Mouse (Mus musculus) testis, adult 2 months (tissue): ENCODE measurements at regions not wholly inside any gene's neighbourhood (a gene's known extent, or its start where the extent isn't known, plus 50 kb on each side); places are given as distances from the start of the nearest gene placed in this dataset.

ENCODE experiments used
- H3K27ac ChIP-seq: fragments of 200-500 bp; 2 replicates; pipeline ENCODE4 v1.5.1; 2012; ENCODE audit warnings: low read depth, low read length; ENCODE audit not compliant: control insufficient read depth, insufficient read depth
- H3K27me3 ChIP-seq: fragments of 200-500 bp; 2 replicates; pipeline ENCODE4 v1.6.1; 2012; ENCODE audit warnings: mild to moderate bottlenecking, low read length, moderate library complexity; ENCODE audit not compliant: control insufficient read depth, insufficient read depth
- H3K36me3 ChIP-seq: fragments of 200-500 bp; 2 replicates; pipeline ENCODE4 v1.6.1; 2012; ENCODE audit warnings: mild to moderate bottlenecking, low read length; ENCODE audit not compliant: control insufficient read depth, insufficient read depth
- H3K4me1 ChIP-seq: fragments of 200-500 bp; 2 replicates; pipeline ENCODE4 v1.6.1; 2012; ENCODE audit warnings: low read length; ENCODE audit not compliant: control insufficient read depth, insufficient read depth
- H3K4me3 ChIP-seq: fragments of 200-500 bp; 2 replicates; pipeline ENCODE4 v1.5.1; 2012; ENCODE audit warnings: low read depth, mild to moderate bottlenecking, low read length, moderate library complexity, mixed read lengths; ENCODE audit not compliant: control insufficient read depth
- CTCF ChIP-seq: fragments of 200-500 bp; IDR thresholded peaks from 2 replicates; pipeline ENCODE4 v1.5.1; 2012; ENCODE audit warnings: low read depth, mild to moderate bottlenecking, inconsistent platforms, low read length, moderate library complexity; ENCODE audit not compliant: control insufficient read depth, insufficient read depth, insufficient replicate concordance
- POLR2A ChIP-seq: fragments of 200-500 bp; IDR thresholded peaks from 2 replicates; pipeline ENCODE4 v1.6.1; 2012; ENCODE audit warnings: low read depth, mild to moderate bottlenecking, inconsistent platforms, low read length, moderate library complexity; ENCODE audit not compliant: control insufficient read depth

- H3K27me3 ChIP-seq = no peaks in the 10 kb centered on the region
- TF ChIP-seq CTCF (no peak), POLR2A (no peak)
- no peak overlapping the region for H3K27ac ChIP-seq
These were observed 276.7 kb upstream of the Ndst3 start for GRCm38 (mm10) chr3:123967373-123967772.

DNA sequence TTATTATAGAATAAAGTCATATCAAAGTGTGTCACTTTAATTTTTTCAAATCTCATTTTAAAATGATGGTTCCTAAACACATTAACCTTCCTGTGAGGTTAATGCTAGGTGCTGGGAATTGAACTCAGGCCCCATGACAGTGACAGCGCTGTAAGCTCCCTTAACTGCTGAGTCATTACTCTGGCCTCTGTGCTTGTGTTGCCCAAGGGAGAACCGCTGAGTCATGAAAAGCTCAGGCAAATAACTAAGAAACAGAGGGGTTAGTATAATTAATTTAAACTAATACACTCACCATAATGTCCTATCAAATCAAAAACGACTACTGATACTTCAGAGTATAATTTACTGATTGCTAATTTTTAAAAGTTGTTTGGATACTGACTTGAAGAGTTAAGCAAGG lies 281.7 kb upstream of the Ndst3 start:
- H3K27me3 ChIP-seq = no peaks in the 10 kb centered on the region

More at GRCm38 (mm10) chr3:123967373-123967772, 276.7 kb upstream of the Ndst3 start:
- no peaks in the 10 kb centered on the region for H3K36me3 ChIP-seq
- no peak overlapping the region for H3K4me3 ChIP-seq
- H3K4me1 ChIP-seq = no peaks in the 10 kb centered on the region

GRCm38 (mm10) chr3:123973806-123974576 lies 283.3 kb upstream of the Ndst3 start:
- H3K4me1 ChIP-seq = no peaks in the 10 kb centered on the region
- H3K36me3 ChIP-seq = no peaks in the 10 kb centered on the region
- no peak overlapping the region for H3K27ac ChIP-seq
- no peaks in the 10 kb centered on the region for H3K27me3 ChIP-seq
- TF ChIP-seq CTCF (no peak), POLR2A (no peak)
- H3K4me3 ChIP-seq = no peak overlapping the region

More for the DNA sequence above, 281.7 kb upstream of the Ndst3 start:
- Histone ChIP-seq H3K36me3 (no peaks in the 10 kb centered on the region), H3K4me3 (no peak overlapping the region), H3K4me1 (no peaks in the 10 kb centered on the region), H3K27ac (no peak overlapping the region)
- TF ChIP-seq CTCF (no peak), POLR2A (no peak)

GRCm38 (mm10) chr3:123976475-123976874 lies 285.8 kb upstream of the Ndst3 start:
- Histone ChIP-seq H3K4me1 (no peaks in the 10 kb centered on the region), H3K4me3 (no peak overlapping the region), H3K36me3 (no peaks in the 10 kb centered on the region), H3K27me3 (no peaks in the 10 kb centered on the region), H3K27ac (no peak overlapping the region)
- TF ChIP-seq CTCF (no peak), POLR2A (no peak)

GRCm38 (mm10) chr3:123977168-123977567 lies 286.5 kb upstream of the Ndst3 start:
- Histone ChIP-seq H3K27ac (no peak overlapping the region), H3K27me3 (no peaks in the 10 kb centered on the region), H3K4me1 (no peaks in the 10 kb centered on the region), H3K4me3 (no peak overlapping the region), H3K36me3 (no peaks in the 10 kb centered on the region)
- TF ChIP-seq POLR2A (no peak), CTCF (no peak)

DNA sequence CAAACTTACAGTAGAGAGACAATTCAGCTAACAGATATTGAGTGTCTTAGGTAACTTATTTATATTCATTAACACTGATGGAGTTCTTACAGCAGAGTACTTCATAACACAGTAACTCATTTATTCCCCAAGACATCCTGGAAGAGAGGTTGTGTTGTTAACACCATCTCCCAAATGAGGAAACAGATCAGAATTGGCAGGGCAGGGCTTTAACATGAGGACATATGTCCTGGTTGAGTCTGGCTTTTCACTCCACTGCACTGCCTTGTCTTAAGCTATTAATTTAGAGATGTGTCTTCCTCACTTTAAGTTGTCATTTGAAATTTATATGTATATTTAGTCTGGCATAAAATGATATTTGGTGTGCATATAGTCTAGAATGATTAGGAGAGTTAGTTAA lies 292.4 kb upstream of the Ndst3 start:
- Histone ChIP-seq H3K4me3 (no peak overlapping the region), H3K27ac (no peak overlapping the region), H3K36me3 (no peaks in the 10 kb centered on the region), H3K27me3 (no peaks in the 10 kb centered on the region), H3K4me1 (no peaks in the 10 kb centered on the region)
- no peak for TF ChIP-seq POLR2A
- TF ChIP-seq CTCF = no peak

- Histone ChIP-seq H3K4me3 (no peak overlapping the region), H3K27ac (no peak overlapping the region), H3K27me3 (no peaks in the 10 kb centered on the region), H3K4me1 (no peaks in the 10 kb centered on the region), H3K36me3 (no peaks in the 10 kb centered on the region)
- no peak for TF ChIP-seq CTCF
- no peak for TF ChIP-seq POLR2A
These were observed 292.9 kb upstream of the Ndst3 start for GRCm38 (mm10) chr3:123983530-123983929.
